Mouse (Mus musculus): Measurements from ENCODE around the gene Slit3.

DNA sequence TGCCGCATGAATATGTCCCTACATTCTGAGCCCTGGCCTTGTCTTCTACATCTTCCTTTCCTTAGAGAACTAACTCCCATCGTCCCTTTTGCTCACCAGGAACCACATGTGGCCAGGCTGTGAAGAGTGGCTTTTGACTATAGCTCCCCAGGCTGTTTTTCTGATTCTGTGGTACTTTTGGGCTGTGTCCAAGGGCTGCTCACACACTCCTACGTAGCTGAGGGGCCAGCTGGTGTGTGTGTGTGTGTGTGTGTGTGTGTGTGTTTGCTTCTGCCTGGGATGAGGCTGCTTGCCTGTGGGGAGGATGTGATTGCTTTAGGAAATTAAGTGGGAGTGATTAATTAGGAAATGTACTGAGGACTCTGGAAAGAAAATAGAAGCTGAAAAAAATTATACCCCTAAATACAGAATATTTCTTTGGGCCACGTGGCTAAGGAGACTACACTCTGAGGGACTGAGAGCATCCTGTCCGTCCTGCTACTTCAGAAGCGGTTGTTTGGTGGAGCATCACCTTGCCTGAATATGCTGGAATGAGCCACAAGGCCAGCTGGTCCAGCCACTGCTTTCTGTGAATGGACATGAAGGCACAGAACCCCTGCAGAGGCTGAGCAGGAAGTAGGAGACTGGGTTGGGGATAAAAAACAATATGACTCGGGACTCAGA is 21.8 kb downstream of the Slit3 start:
- TF ChIP-seq CTCF (IDR thresholded peaks at IDR 0.05) (no peak), EP300 (IDR thresholded peaks at IDR 0.05) (no peak)

Measured in lung, postnatal 0 days (tissue).